Mouse (Mus musculus) hindbrain, embryonic 16.5 days (tissue): ENCODE data around the gene Aen. TPM values are rescaled to one million over a fixed set of nuclear protein-coding genes. Genes with fewer than 3 reads are reported as not detected.
A peak's percentile ranks its signal among the peaks of the same experiment; 100 is the strongest.

ENCODE experiments used
- ATAC-seq: fragments of 200-750 bp; cut with Nextera tagmentation; 2 replicates; pipeline ENCODE4 v1.8.0; 2017; ENCODE audit warnings: moderate TSS enrichment, moderate library complexity
- H3K27ac ChIP-seq: fragments of 300-500 bp; sonication (generic); 2 replicates; pipeline ENCODE4 v1.5.1; 2014; ENCODE audit warnings: low read depth, mild to moderate bottlenecking, control low read depth, low read length, moderate library complexity
- H3K27me3 ChIP-seq: fragments of 300-500 bp; sonication (generic); replicated peaks from 2 replicates; pipeline ENCODE4 v1.6.1; 2014; ENCODE audit warnings: low read length; ENCODE audit not compliant: control insufficient read depth, insufficient read depth
- H3K36me3 ChIP-seq: fragments of 300-500 bp; sonication (generic); 2 replicates; pipeline ENCODE4 v1.6.1; 2014; ENCODE audit warnings: mild to moderate bottlenecking, low read length, moderate library complexity, mixed read lengths; ENCODE audit not compliant: control insufficient read depth, insufficient read depth
- H3K4me1 ChIP-seq: fragments of 300-500 bp; sonication (generic); 2 replicates; pipeline ENCODE4 v1.6.1; 2014; ENCODE audit warnings: low read depth, low read length; ENCODE audit not compliant: control insufficient read depth, insufficient read depth
- H3K4me2 ChIP-seq: fragments of 300-500 bp; sonication (generic); 2 replicates; pipeline ENCODE4 v1.6.1; 2014; ENCODE audit warnings: mild to moderate bottlenecking, low read length, control low read depth, moderate library complexity
- H3K4me3 ChIP-seq: fragments of 300-500 bp; sonication (generic); 2 replicates; pipeline ENCODE4 v1.5.1; 2014; ENCODE audit warnings: mild to moderate bottlenecking, low read length, control low read depth, moderate library complexity
- H3K9ac ChIP-seq: fragments of 300-500 bp; sonication (generic); 2 replicates; pipeline ENCODE4 v1.6.1; 2014; ENCODE audit warnings: low read depth, mild to moderate bottlenecking, control low read depth, low read length, moderate library complexity
- H3K9me3 ChIP-seq: fragments of 300-500 bp; sonication (generic); 2 replicates; pipeline ENCODE4 v1.6.1; 2014; ENCODE audit warnings: mild to moderate bottlenecking, low read length, moderate library complexity; ENCODE audit not compliant: control insufficient read depth
- WGBS: fragments of 180-500 bp; shearing (Covaris S2); extraction: QIAGEN DNeasy Blood & Tissue Kit; methylation state at CpG from one replicate; pipeline ENCODE4 v1.1.7; 2014; 5-methylcytosine and 5-hydroxymethylcytosine counted together
- polyA plus RNA-seq: library from polyadenylated mRNA; unstranded; fragments of >200 nt; fragmentation: Nextera tagmentation; extraction: Ambion mirVana; gene quantifications from 2 replicates; pipeline ENCODE4 v1.2.1, GENCODE M21; 2015

The Aen gene
- polyA plus RNA-seq, 1 experiment from 2014 or later: 65.3 TPM

DNA sequence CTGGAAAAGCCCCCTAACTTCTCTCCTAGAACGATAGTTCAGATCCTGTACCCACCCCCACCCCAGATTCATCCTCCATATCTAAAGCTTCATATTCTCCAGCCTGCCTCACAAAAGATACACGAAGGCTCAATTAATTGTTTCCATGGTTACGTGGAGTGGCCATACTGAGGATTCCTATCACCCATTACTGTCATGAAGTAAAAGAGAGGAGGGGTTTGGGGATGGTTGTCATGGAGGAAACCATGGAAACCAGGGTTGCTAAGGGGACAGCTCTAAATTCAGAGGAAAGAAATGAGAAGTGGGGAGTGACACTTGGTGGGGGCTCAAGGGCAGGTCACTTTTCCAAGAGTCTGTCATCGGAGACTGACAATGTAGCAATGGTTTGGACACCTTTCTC is 9.2 kb upstream of the Aen start:
- 18% methylated on average over 4 of the region's 4 CpGs for WGBS
- Histone ChIP-seq H3K4me1 (peaks cover 37% of the 10 kb centered on the region), H3K9ac (0 out of 2 replicates have a peak overlapping the region, but pooled peaks have one; percentile 23), H3K4me3 (peak overlapping the region; percentile 26), H3K9me3 (no peaks in the 10 kb centered on the region), H3K27me3 (no peaks in the 10 kb centered on the region), H3K36me3 (no peaks in the 10 kb centered on the region), H3K27ac (peak overlapping the region; percentile 63), H3K4me2 (peak overlapping the region; percentile 49)
- no peak for ATAC-seq

DNA sequence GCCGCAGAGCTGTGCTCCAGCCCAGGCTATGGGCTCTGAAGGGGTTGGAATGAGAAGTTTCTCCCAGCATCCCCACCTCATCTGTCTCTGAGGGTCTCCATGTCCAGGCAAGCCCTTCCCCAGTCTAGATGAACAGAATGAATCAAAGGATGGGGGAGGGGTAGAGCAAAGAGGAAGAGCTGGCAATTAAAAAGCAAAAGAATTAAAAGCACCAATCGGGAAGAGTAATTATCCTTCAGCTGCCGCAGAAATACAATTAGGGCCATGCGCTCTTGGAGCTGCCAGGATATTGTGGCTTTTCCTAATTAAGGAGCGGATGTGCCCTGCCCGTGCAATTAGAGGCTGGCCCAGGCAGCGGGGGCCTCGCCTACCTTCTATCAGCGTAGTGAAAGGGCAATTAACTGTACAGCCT is 8.2 kb upstream of the Aen start:
- Histone ChIP-seq H3K27me3 (no peaks in the 10 kb centered on the region), H3K36me3 (no peaks in the 10 kb centered on the region), H3K9me3 (no peaks in the 10 kb centered on the region), H3K4me2 (peak overlapping the region; percentile 49), H3K27ac (peak overlapping the region; percentile 61), H3K4me1 (peaks cover 32% of the 10 kb centered on the region), H3K4me3 (peak overlapping the region; percentile 11; the same call in 1 of the 2 replicates), H3K9ac (peak overlapping the region; percentile 33; the same call in 1 of the 2 replicates)
- WGBS: 23% methylated on average over 9 of the region's 9 CpGs
- ATAC-seq: 0 out of 2 replicates have a peak, but pooled peaks have one; percentile 16

DNA sequence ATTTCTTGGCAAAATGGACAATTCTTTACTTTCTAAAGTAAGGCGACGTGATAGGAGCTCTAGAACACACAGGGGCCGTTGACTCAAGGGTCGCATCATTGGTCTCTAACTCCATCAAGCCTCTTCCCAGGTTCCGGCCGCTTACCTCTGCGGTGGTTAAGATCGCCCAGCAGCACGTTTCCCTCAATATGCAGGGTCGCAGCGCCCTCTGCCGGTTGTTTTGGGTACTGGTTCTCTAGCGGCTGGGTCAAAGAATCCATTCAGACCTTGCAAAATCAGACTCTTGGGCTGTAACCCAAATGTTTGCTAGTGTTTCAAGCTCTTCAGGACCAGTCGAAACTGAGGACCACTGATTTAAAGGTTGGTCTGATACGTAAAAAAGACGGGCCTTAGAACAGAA is 5.0 kb upstream of the Aen start:
- Histone ChIP-seq H3K4me2 (no peak overlapping the region), H3K4me1 (peaks cover 24% of the 10 kb centered on the region), H3K27me3 (no peaks in the 10 kb centered on the region), H3K4me3 (no peak overlapping the region), H3K9me3 (no peaks in the 10 kb centered on the region), H3K36me3 (no peaks in the 10 kb centered on the region), H3K9ac (no peak overlapping the region), H3K27ac (no peak overlapping the region)
- WGBS: 2% methylated on average over 16 of the region's 16 CpGs
- ATAC-seq: peak; percentile 7; the same call in 1 of the 2 replicates

DNA sequence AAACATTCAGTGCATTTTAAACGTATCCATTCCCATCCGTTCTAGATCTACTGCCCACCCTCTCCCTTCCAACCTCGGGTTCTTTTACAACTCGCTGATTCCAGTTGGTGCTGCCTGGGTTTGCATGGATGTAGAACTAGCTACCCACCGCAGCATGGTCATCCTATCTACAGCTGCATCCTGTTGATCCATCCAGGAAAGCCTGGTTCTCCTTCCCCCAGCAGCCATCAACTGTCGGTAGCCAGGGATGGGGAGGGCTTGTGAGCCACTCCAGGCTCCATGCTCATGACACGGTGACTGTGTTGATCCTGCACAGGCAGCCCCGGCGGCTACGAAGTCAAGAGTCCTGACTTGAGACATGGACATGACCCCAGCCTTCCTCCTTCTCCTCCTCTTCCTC is 1.7 kb upstream of the Aen start:
- Histone ChIP-seq H3K4me1 (peaks cover 11% of the 10 kb centered on the region), H3K4me2 (no peak overlapping the region), H3K9me3 (no peaks in the 10 kb centered on the region), H3K27ac (no peak overlapping the region), H3K9ac (no peak overlapping the region), H3K36me3 (no peaks in the 10 kb centered on the region), H3K27me3 (no peaks in the 10 kb centered on the region), H3K4me3 (no peak overlapping the region)
- 90% methylated on average over 10 of the region's 10 CpGs for WGBS
- ATAC-seq: no peak

DNA sequence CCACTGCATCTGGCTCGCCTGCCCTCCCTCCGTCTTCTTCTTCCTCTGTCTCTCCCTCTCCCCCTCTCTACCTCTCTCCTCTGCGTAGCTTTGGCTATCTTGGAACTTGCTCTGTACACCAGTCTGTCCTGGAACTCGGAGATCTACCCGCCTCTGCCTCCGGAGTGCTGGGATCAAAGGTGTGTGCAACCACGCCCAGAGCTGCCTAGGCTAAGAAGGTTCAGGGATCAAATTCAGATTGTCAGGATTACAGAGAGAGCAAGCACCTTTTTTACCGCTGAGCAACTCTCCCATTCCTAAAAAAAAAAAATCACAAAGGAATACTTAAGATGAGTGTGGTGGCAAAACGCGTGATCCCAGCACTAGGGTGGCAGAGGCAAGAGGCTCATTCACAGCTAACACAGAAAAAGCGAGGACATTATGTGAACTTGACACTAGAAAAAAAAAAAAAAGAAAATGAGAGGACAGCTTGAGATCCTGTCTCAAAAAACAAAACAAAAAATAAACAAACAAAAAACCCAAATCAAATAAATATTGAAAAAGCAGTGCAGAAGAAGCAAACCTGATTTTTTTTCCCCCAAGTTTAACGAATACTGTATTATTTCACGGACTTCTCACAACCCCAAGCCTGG is 517 bp upstream of the Aen start:
- H3K4me1 ChIP-seq: peaks cover 11% of the 10 kb centered on the region
- peak overlapping the region; percentile 94 for H3K4me2 ChIP-seq
- H3K9ac ChIP-seq: peak overlapping the region; percentile 50; the same call in 1 of the 2 replicates
- H3K4me3 ChIP-seq: peak overlapping the region; percentile 76
- H3K36me3 ChIP-seq: no peaks in the 10 kb centered on the region
- H3K9me3 ChIP-seq: no peaks in the 10 kb centered on the region
- WGBS: 56% methylated on average over 13 of the region's 13 CpGs
- H3K27me3 ChIP-seq: no peaks in the 10 kb centered on the region
- no peak overlapping the region for H3K27ac ChIP-seq
- ATAC-seq: no peak

DNA sequence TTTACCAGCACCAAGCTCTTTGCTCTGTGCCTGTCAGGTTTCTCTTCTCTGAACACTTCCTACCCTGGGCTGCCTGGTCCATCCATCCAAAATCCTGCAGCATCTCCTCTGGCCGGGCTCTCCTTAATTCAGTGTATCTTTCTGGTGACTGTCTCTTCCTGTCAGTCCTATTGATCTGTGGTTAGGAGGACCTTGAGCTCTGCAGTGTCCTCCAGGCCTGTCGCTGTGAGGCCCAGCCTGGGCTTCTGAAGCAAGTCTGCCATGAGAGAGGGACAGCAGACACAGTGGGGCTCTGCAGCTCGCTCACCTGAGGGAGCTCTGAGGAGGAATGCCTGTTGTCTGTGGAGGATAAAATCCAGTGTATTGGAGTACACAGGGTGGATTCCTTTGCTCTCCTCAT is 1.9 kb downstream of the Aen start:
- Histone ChIP-seq H3K4me1 (peaks cover 11% of the 10 kb centered on the region), H3K36me3 (no peaks in the 10 kb centered on the region), H3K27ac (no peak overlapping the region), H3K4me3 (no peak overlapping the region), H3K27me3 (no peaks in the 10 kb centered on the region), H3K9ac (no peak overlapping the region), H3K4me2 (no peak overlapping the region), H3K9me3 (no peaks in the 10 kb centered on the region)
- no peak for ATAC-seq
- whole genome bisulfite sequencing: 97% methylated on average over 3 of the region's 3 CpGs

DNA sequence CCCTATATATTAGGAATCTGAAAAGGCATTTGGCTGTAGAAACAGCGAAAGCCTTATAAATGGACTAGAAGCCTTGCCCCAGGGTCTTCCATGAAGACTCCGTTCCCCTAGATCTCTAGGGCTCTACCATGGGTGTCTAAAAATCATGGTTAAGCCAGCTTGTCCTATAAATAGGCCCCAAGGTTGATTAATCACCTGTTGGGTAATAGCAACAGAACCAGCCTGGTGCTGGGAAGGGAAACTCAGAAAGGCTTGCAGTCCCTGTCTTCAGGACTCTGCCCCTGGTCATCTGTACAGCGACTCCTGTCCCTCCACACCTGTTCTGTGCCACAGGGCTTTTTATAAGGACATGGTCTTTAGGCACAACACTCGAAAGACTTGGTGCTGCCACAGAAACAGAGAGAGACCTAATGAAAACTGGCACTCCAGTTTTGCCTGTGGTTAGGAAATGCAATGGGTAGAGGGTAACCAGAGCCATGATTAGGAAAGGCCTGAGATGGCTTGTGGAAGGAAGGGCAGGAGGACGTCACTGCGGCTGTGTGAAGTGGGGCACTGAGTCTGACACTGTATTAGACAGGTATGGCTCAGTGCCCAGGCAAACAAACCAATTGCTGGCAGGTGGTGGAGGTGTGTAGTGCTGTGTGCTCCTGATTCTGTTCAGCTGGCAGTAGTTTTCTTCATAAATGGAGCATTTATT is 7.7 kb downstream of the Aen start:
- 94% methylated on average over 6 of the region's 6 CpGs for WGBS
- Histone ChIP-seq H3K27me3 (no peaks in the 10 kb centered on the region), H3K4me3 (no peak overlapping the region), H3K36me3 (peaks cover 5% of the 10 kb centered on the region), H3K4me2 (no peak overlapping the region), H3K4me1 (no peaks in the 10 kb centered on the region), H3K9ac (no peak overlapping the region), H3K9me3 (no peaks in the 10 kb centered on the region), H3K27ac (no peak overlapping the region)
- no peak for ATAC-seq

DNA sequence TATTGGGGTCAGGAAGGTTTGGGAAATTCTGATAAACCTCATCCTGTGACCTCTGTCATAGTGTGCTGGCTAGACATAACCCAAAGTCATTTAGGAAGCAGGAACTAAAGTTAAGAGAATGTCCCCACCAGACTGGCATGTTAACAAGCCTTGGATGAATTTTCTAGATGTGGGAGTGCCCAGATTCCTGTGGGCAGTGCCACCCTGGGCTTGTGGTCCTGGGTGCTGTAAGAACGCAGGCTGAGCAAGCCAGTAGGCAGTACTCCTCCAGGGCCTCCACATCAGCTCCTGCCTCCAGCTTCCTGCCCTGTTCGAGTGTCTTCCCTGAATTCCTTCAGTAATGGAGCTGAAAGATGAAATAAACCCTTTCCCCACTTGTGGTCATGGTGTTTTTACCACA is 8.5 kb downstream of the Aen start:
- WGBS: 91% methylated on average over 2 of the region's 2 CpGs
- no peak overlapping the region for H3K4me2 ChIP-seq
- peaks cover 5% of the 10 kb centered on the region for H3K36me3 ChIP-seq
- no peak overlapping the region for H3K27ac ChIP-seq
- H3K4me1 ChIP-seq: no peaks in the 10 kb centered on the region
- ATAC-seq: no peak
- H3K4me3 ChIP-seq: no peak overlapping the region
- H3K27me3 ChIP-seq: no peaks in the 10 kb centered on the region
- no peaks in the 10 kb centered on the region for H3K9me3 ChIP-seq
- H3K9ac ChIP-seq: no peak overlapping the region

DNA sequence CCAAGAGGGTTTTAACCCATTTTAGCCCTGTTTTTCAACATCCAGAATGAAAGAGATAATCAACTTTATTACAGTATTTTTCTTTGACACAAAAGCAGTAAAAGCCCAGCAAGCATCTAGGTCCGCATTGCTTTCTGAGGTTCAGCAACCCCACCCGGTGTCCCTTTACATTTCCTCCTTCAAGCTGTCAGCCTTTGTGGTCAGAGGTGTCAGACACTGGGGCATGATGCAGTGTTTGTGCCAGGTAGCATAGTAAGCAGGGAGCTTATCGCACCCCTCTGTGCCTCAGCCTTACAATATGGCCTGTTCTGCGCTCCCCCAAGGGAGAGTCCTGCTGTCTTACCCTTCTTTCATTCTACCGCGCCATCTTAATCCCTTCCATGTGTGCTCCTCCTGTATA is 13.4 kb downstream of the Aen start:
- Histone ChIP-seq H3K4me1 (peaks cover 8% of the 10 kb centered on the region), H3K9me3 (no peaks in the 10 kb centered on the region), H3K36me3 (peaks cover 7% of the 10 kb centered on the region), H3K27me3 (no peaks in the 10 kb centered on the region), H3K27ac (no peak overlapping the region), H3K9ac (no peak overlapping the region), H3K4me3 (no peak overlapping the region), H3K4me2 (no peak overlapping the region)
- 92% methylated on average over 6 of the region's 6 CpGs for WGBS
- no peak for ATAC-seq
